Mouse (Mus musculus) central nervous system, embryonic 14 days (tissue): ENCODE measurements around the gene Pmm2. TPM values are rescaled to one million over a fixed set of nuclear protein-coding genes. Genes with fewer than 3 reads are reported as not detected.

ENCODE experiments used
- polyA plus RNA-seq: library from polyadenylated mRNA; depleted of rRNA; stranded (reverse); fragments of >200 nt; gene quantifications from 2 replicates; pipeline ENCODE4 v1.2.3, GENCODE M21; 2012; rRNA removed

The Pmm2 gene
- polyA plus RNA-seq: 56.5 and 57.5 TPM in 2 replicates

GRCm38 (mm10) chr16:8637217-8638051 is at the start of gene Pmm2, which contains the start of gene Tmem186:
TSS of gene Pmm2 (plus strand) at chr16:8637674.
TSS of gene Tmem186 (minus strand) at chr16:8637712.

GRCm38 (mm10) chr16:8671551-8672349 is 34.3 kb downstream of the Pmm2 start, which contains the start of gene Carhsp1:
TSS of gene Carhsp1 (minus strand) at chr16:8672155.

GRCm38 (mm10) chr16:8680470-8680869 is 43.0 kb downstream of the Pmm2 start, which contains the start of gene Gm5767:
TSS of gene Gm5767 (plus strand) at chr16:8680770.

Other genes with a start within 250 kb of the Pmm2 start
- 0.23 and 0.24 TPM in 2 replicates for gene Tmem114, start 212.5 kb upstream of the Pmm2 start, polyA plus RNA-seq
- 59.4 and 64.3 TPM in 2 replicates for gene Mettl22, start 166.9 kb upstream of the Pmm2 start, polyA plus RNA-seq
- 42.1 and 46.1 TPM in 2 replicates for gene Abat, start 124.2 kb upstream of the Pmm2 start, polyA plus RNA-seq
- 18.9 and 20.9 TPM in 2 replicates for gene Tmem186, start within 50 bp of the Pmm2 start, polyA plus RNA-seq
- 118 and 140 TPM in 2 replicates for gene Carhsp1, start 34.5 kb downstream of the Pmm2 start, polyA plus RNA-seq
- gene Gm5767, start 43.1 kb downstream of the Pmm2 start, polyA plus RNA-seq: not detected in 2 replicates
- 126 and 127 TPM in 2 replicates for gene Usp7, start 154.6 kb downstream of the Pmm2 start, polyA plus RNA-seq
- gene 1810013L24Rik, start 192.4 kb downstream of the Pmm2 start, polyA plus RNA-seq: 41.5 and 46.4 TPM in 2 replicates